Comparison of ENCODE assay signal across 8 mouse cellular contexts in genomic region chr3:37639690-37640089, GRCm38 (mm10). TPM values are rescaled to one million over a fixed set of nuclear protein-coding genes. Genes with fewer than 3 reads are reported as not detected.
DNase-seq lines count a peak whose midpoint lies in the region; ATAC-seq and TF ChIP-seq lines count a peak whose summit lies in the region.

Gene Spry1, plus strand, starts transcription at chr3:37639947.

- H3K27me3 ChIP-seq in heart, embryonic 10.5 days (ENCODE audit: insufficient read depth, poor library complexity, severe bottlenecking): peaks cover 13% of the 10 kb centered on the region; the same call in 1 of the 2 replicates
- no peaks in the 10 kb centered on the region for H3K27me3 ChIP-seq in kidney, embryonic 14.5 days (ENCODE audit: control insufficient read depth, insufficient read depth, low read length)
- no peaks in the 10 kb centered on the region for H3K27me3 ChIP-seq in limb, embryonic 14.5 days (ENCODE audit: control insufficient read depth, insufficient read depth, low read length)
- no peaks in the 10 kb centered on the region; the same call in none of the 2 replicates for H3K27me3 ChIP-seq in midbrain, embryonic 16.5 days (ENCODE audit: control insufficient read depth, insufficient read depth, low read depth, low read length)
- H3K27me3 ChIP-seq in spleen, adult 2 months (ENCODE audit: control insufficient read depth, insufficient read depth, low read length): peaks cover 8% of the 10 kb centered on the region; the same call in 1 of the 2 replicates

- peak within 1 kb of the TSS; percentile 97 for H3K9ac ChIP-seq in kidney, embryonic 14.5 days (ENCODE audit: low read depth, low read length)
- H3K9ac ChIP-seq in limb, embryonic 14.5 days (ENCODE audit: low read depth, low read length, severe bottlenecking): peak within 1 kb of the TSS; percentile 89
- peak within 1 kb of the TSS; percentile 85 for H3K9ac ChIP-seq in midbrain, embryonic 16.5 days (ENCODE audit: low read depth, low read length)

- peak within 1 kb of the TSS; percentile 86 for H3K4me3 ChIP-seq in heart, embryonic 10.5 days
- H3K4me3 ChIP-seq in kidney, embryonic 14.5 days (ENCODE audit: low read length): peak within 1 kb of the TSS; percentile 95
- H3K4me3 ChIP-seq in limb, embryonic 14.5 days (replicated peaks; ENCODE audit: low read length): peak within 1 kb of the TSS; percentile 86
- peak within 1 kb of the TSS; percentile 88 for H3K4me3 ChIP-seq in midbrain, embryonic 16.5 days (ENCODE audit: low read depth, low read length)
- peak within 1 kb of the TSS; percentile 75 for H3K4me3 ChIP-seq in spleen, adult 2 months (ENCODE audit: extremely low read depth, insufficient read depth, insufficient read length)

- under 1% methylated on average over 38 of the region's 38 CpGs for WGBS in heart, embryonic 10.5 days
- under 1% methylated on average over 38 of the region's 38 CpGs for WGBS in kidney, embryonic 14.5 days
- under 1% methylated on average over 38 of the region's 38 CpGs for WGBS in limb, embryonic 14.5 days
- under 1% methylated on average over 38 of the region's 38 CpGs for WGBS in midbrain, embryonic 16.5 days
- under 1% methylated on average over 38 of the region's 38 CpGs for WGBS in spleen, adult 2 months

- peaks cover 14% of the 10 kb centered on the region for H3K4me1 ChIP-seq in heart, embryonic 10.5 days
- H3K4me1 ChIP-seq in kidney, embryonic 14.5 days (ENCODE audit: control insufficient read depth, insufficient read depth, low read length): peaks cover 23% of the 10 kb centered on the region
- peaks cover 19% of the 10 kb centered on the region for H3K4me1 ChIP-seq in limb, embryonic 14.5 days (ENCODE audit: control insufficient read depth, insufficient read depth, low read length)
- peaks cover 22% of the 10 kb centered on the region; the same call in 1 of the 2 replicates for H3K4me1 ChIP-seq in midbrain, embryonic 16.5 days (ENCODE audit: control insufficient read depth, insufficient read depth, low read length)
- peaks cover 8% of the 10 kb centered on the region; the same call in 1 of the 2 replicates for H3K4me1 ChIP-seq in spleen, adult 2 months (ENCODE audit: control insufficient read depth, insufficient read depth, insufficient read length)

- peak; percentile 82 for TF ChIP-seq POLR2A in brain, embryonic 14.5 days (IDR thresholded peaks at IDR 0.05; ENCODE audit: borderline replicate concordance, extremely low read depth, insufficient read depth, insufficient read length, poor library complexity, severe bottlenecking)
- TF ChIP-seq POLR2A in limb, embryonic 14.5 days (IDR thresholded peaks at IDR 0.05; ENCODE audit: borderline replicate concordance, extremely low read depth, insufficient read depth, insufficient read length): 0 out of 2 replicates have a peak, but pooled peaks have one; percentile 37
- TF ChIP-seq POLR2A in spleen, adult 2 months (IDR thresholded peaks at IDR 0.05; ENCODE audit: low read depth, low read length): no peak

- H3K9me3 ChIP-seq in heart, embryonic 10.5 days: no peaks in the 10 kb centered on the region
- H3K9me3 ChIP-seq in kidney, embryonic 14.5 days (ENCODE audit: control insufficient read depth, low read length): no peaks in the 10 kb centered on the region
- H3K9me3 ChIP-seq in limb, embryonic 14.5 days (ENCODE audit: control insufficient read depth, low read length): no peaks in the 10 kb centered on the region
- H3K9me3 ChIP-seq in midbrain, embryonic 16.5 days (replicated peaks; ENCODE audit: control insufficient read depth, low read length, poor library complexity, severe bottlenecking): no peaks in the 10 kb centered on the region

- TF ChIP-seq CTCF in brain, embryonic 14.5 days (IDR thresholded peaks at IDR 0.05; ENCODE audit: borderline replicate concordance, extremely low read depth, insufficient read depth, insufficient read length): 0 out of 2 replicates have a peak, but pooled peaks have one; percentile 5
- no peak for TF ChIP-seq CTCF in spleen, adult 2 months (IDR thresholded peaks at IDR 0.05; ENCODE audit: extremely low read depth, insufficient read depth, insufficient read length, insufficient replicate concordance)

- ATAC-seq in erythroblast, adult 5-6 weeks (replicated peaks; ENCODE audit: low FRiP score, poor library complexity, severe bottlenecking): peak; percentile 74
- peak; percentile 85 for ATAC-seq in kidney, embryonic 14.5 days (ENCODE audit: low FRiP score, low TSS enrichment)
- peak; percentile 87 for ATAC-seq in limb, embryonic 14.5 days (ENCODE audit: low FRiP score, low read depth)
- ATAC-seq in midbrain, embryonic 16.5 days: peak; percentile 96

- H3K36me3 ChIP-seq in heart, embryonic 10.5 days: peaks cover 18% of the 10 kb centered on the region
- peaks cover 21% of the 10 kb centered on the region for H3K36me3 ChIP-seq in kidney, embryonic 14.5 days (ENCODE audit: control insufficient read depth, insufficient read depth, low read length)
- H3K36me3 ChIP-seq in limb, embryonic 14.5 days (ENCODE audit: control insufficient read depth, insufficient read depth, low read length): peaks cover 18% of the 10 kb centered on the region
- peaks cover 4% of the 10 kb centered on the region for H3K36me3 ChIP-seq in midbrain, embryonic 16.5 days (ENCODE audit: control insufficient read depth, insufficient read depth, low read length)
- no peaks in the 10 kb centered on the region for H3K36me3 ChIP-seq in spleen, adult 2 months (ENCODE audit: control insufficient read depth, insufficient read depth, low read length)

- DNase-seq in A20 (ENCODE audit: low read depth, low spot score): peak; percentile 79
- peak; percentile 97 for DNase-seq in brain, embryonic 14.5 days (ENCODE audit: low read depth)
- DNase-seq in heart, embryonic 10.5 days (ENCODE audit: low spot score): peak; percentile 97
- peak; percentile 93 for DNase-seq in limb, embryonic 14.5 days (ENCODE audit: low spot score)
- DNase-seq in spleen, adult 2 months (ENCODE audit: low read depth in 1 of 2, low spot score in 2 of 2): peak; percentile 73 to 86

- peak within 1 kb of the TSS; percentile 91 for H3K27ac ChIP-seq in heart, embryonic 10.5 days
- H3K27ac ChIP-seq in kidney, embryonic 14.5 days (ENCODE audit: low read depth, low read length): peak within 1 kb of the TSS; percentile 95
- H3K27ac ChIP-seq in limb, embryonic 14.5 days (replicated peaks; ENCODE audit: low read depth, low read length): peak within 1 kb of the TSS; percentile 92
- peak within 1 kb of the TSS; percentile 92 for H3K27ac ChIP-seq in midbrain, embryonic 16.5 days (ENCODE audit: low read length)
- peak within 1 kb of the TSS; percentile 51; the same call in 1 of the 2 replicates for H3K27ac ChIP-seq in spleen, adult 2 months (ENCODE audit: insufficient read depth, low read length)

- peak within 1 kb of the TSS; percentile 56 for H3K4me2 ChIP-seq in kidney, embryonic 14.5 days (replicated peaks; ENCODE audit: low read depth, low read length)
- peak within 1 kb of the TSS; percentile 63 for H3K4me2 ChIP-seq in limb, embryonic 14.5 days (replicated peaks; ENCODE audit: low read depth, low read length, severe bottlenecking)
- H3K4me2 ChIP-seq in midbrain, embryonic 16.5 days (ENCODE audit: low read length): peak within 1 kb of the TSS; percentile 88

RNA-seq across cellular contexts. Expression of gene Spry1, which starts in this region (rescaled TPM):
- polyA plus RNA-seq in brain, embryonic 14.5 days (2012; rRNA removed): 17.8 and 20.2 TPM in 2 replicates
- total RNA-seq in erythroblast, adult 5-6 weeks (2015; ENCODE audit: low replicate concordance): 2.3 TPM in 1 of 2 replicates, not detected in the other
- 0.26 TPM in 1 of 2 replicates, not detected in the other for total RNA-seq in erythroblast, adult 5-6 weeks (2017; ENCODE audit: low replicate concordance)
- 5.3 and 8.1 TPM in 2 replicates for polyA plus RNA-seq in heart, embryonic 10.5 days (2016; fragmentation: Nextera tagmentation; extraction: Ambion mirVana)
- 41.7 and 49.8 TPM in 2 replicates for polyA plus RNA-seq in kidney, embryonic 14.5 days (2014; fragmentation: Nextera tagmentation; extraction: Ambion mirVana)
- polyA plus RNA-seq in limb, embryonic 14.5 days (2012; rRNA removed): 57.1 and 74.0 TPM in 2 replicates
- 23.6 and 23.8 TPM in 2 replicates for polyA plus RNA-seq in limb, embryonic 14.5 days (2014; fragmentation: Nextera tagmentation; extraction: Ambion mirVana)
- 6.5 and 8.8 TPM in 2 replicates for polyA plus RNA-seq in midbrain, embryonic 16.5 days (2015; fragmentation: Nextera tagmentation; extraction: Ambion mirVana)
- 6.1 and 9.5 TPM in 2 replicates for polyA plus RNA-seq in spleen, adult 2 months (2012; rRNA removed)

Comparison
In these comparisons a context has a peak if more than half of its experiments do, and no peak if none do; other contexts are left out.
1. Peak in every context shown above with its lines: DNase-seq, ATAC-seq, H3K4me3 ChIP-seq and H3K27ac ChIP-seq.